Mouse (Mus musculus): ENCODE measurements at regions not wholly inside any gene's neighbourhood (a gene's known extent, or its start where the extent isn't known, plus 50 kb on each side); places are given as distances from the start of the nearest gene placed in this dataset.

- TF ChIP-seq CTCF (IDR thresholded peaks at IDR 0.05) (no peak), EP300 (IDR thresholded peaks at IDR 0.05) (no peak)
These were observed 270.9 kb downstream of the Bcl11a start for GRCm38 (mm10) chr11:24348741-24349140.

Measured in lung, postnatal 0 days (tissue).